Mouse (Mus musculus): ENCODE measurements at regions not wholly inside any gene's neighbourhood (a gene's known extent, or its start where the extent isn't known, plus 50 kb on each side); places are given as distances from the start of the nearest gene placed in this dataset.

DNA sequence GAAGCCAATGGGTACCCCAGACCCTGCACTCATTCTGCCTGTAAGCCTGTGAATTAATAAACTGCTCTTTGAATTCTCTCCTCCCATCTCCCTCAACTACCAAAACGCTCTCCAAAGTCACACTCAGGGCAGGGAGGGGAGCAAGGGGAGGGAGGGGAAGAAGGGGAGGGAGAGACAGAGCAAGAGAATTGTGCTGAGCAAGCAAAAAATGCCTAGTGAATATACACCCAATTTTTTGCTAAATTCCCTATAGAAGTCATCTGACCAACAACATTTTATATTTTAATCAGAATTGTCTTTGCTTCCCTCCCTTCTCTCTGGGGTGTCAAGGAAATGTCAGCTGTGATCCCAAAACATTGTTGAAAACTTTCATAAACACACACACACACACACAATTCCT lies 170.5 kb upstream of the 1700066M21Rik start:
- TF ChIP-seq POLR2A (IDR thresholded peaks at IDR 0.05; ENCODE audit: control insufficient read depth, extremely low read depth, insufficient read depth, low read length, poor library complexity) (no peak), CTCF (IDR thresholded peaks at IDR 0.05; ENCODE audit: borderline replicate concordance, control insufficient read depth, extremely low read depth, insufficient read depth, low read length, poor library complexity) (no peak)

Measured in thymus, adult 2 months (tissue).